Mouse (Mus musculus) liver, embryonic 11.5 days (tissue): ENCODE measurements around the gene Adgrl4. TPM values are rescaled to one million over a fixed set of nuclear protein-coding genes. Genes with fewer than 3 reads are reported as not detected.

Source experiments
- ATAC-seq: fragments of 200-750 bp; cut with Nextera tagmentation; replicated peaks from 2 replicates; pipeline ENCODE4 v1.8.0; 2017; ENCODE audit warnings: moderate number of reproducible peaks, mild to moderate bottlenecking, moderate TSS enrichment, moderate library complexity; ENCODE audit not compliant: low FRiP score
- DNase-seq: peaks from one replicate; pipeline ENCODE4 v3.0.0-alpha.2; 2017; ENCODE audit warnings: low spot score
- H3K27ac ChIP-seq: fragments of 300-500 bp; sonication (generic); 2 replicates; pipeline ENCODE4 v1.5.1; 2014; ENCODE audit warnings: mild to moderate bottlenecking, low read depth, low read length, control low read depth
- H3K27me3 ChIP-seq: fragments of 300-500 bp; sonication (generic); replicated peaks from 2 replicates; pipeline ENCODE4 v1.6.1; 2014; ENCODE audit warnings: low read length, mixed read lengths; ENCODE audit not compliant: control insufficient read depth, insufficient read depth
- H3K36me3 ChIP-seq: fragments of 300-500 bp; sonication (generic); 2 replicates; pipeline ENCODE4 v1.6.1; 2014; ENCODE audit warnings: mild to moderate bottlenecking, low read length, moderate library complexity, mixed read lengths; ENCODE audit not compliant: control insufficient read depth, insufficient read depth
- H3K4me1 ChIP-seq: fragments of 300-500 bp; sonication (generic); replicated peaks from 2 replicates; pipeline ENCODE4 v1.6.1; 2014; ENCODE audit warnings: low read length, mixed read lengths; ENCODE audit not compliant: control insufficient read depth, insufficient read depth
- H3K4me2 ChIP-seq: fragments of 300-500 bp; sonication (generic); 2 replicates; pipeline ENCODE4 v1.6.1; 2014; ENCODE audit warnings: mild to moderate bottlenecking, control low read depth, moderate library complexity
- H3K4me3 ChIP-seq: fragments of 300-500 bp; sonication (generic); 2 replicates; pipeline ENCODE4 v1.5.1; 2014; ENCODE audit warnings: low read depth, low read length, control low read depth
- H3K9ac ChIP-seq: fragments of 300-500 bp; sonication (generic); 2 replicates; pipeline ENCODE4 v1.6.1; 2014; ENCODE audit warnings: low read depth, low read length, control low read depth
- H3K9me3 ChIP-seq: fragments of 300-500 bp; sonication (generic); 2 replicates; pipeline ENCODE4 v1.6.1; 2016; ENCODE audit warnings: low read length, inconsistent platforms, mixed read lengths; ENCODE audit not compliant: control insufficient read depth
- WGBS: fragments of 180-500 bp; shearing (Covaris S2); extraction: QIAGEN DNeasy Blood & Tissue Kit; methylation state at CpG from one replicate; pipeline ENCODE4 v1.1.7; 2014; 5-methylcytosine and 5-hydroxymethylcytosine counted together
- polyA plus RNA-seq: library from polyadenylated mRNA; unstranded; fragments of >200 nt; fragmentation: Nextera tagmentation; extraction: Ambion mirVana; gene quantifications from 2 replicates; pipeline ENCODE4 v1.2.1, GENCODE M21; 2014

Gene Adgrl4
- polyA plus RNA-seq, 1 experiment from 2014 or later, result 16.7 TPM

- Histone ChIP-seq H3K27me3 (no peaks in the 10 kb centered on the region), H3K4me2 (no peak overlapping the region), H3K36me3 (no peaks in the 10 kb centered on the region), H3K9ac (no peak overlapping the region), H3K9me3 (no peaks in the 10 kb centered on the region), H3K27ac (no peak overlapping the region), H3K4me3 (no peak overlapping the region), H3K4me1 (no peaks in the 10 kb centered on the region)
- 57% methylated on average over 9 of the region's 9 CpGs for WGBS
- ATAC-seq (peak; percentile 47; the same call in 1 of the 2 replicates), DNase-seq (no peak)
Observed at GRCm38 (mm10) chr3:151424326-151425207, 13.1 kb upstream of the Adgrl4 start.

GRCm38 (mm10) chr3:151430106-151430505, 7.6 kb upstream of the Adgrl4 start:
- H3K4me2 ChIP-seq, result no peak overlapping the region
- WGBS, result 85% methylated on average over 3 of the region's 3 CpGs
- H3K4me3 ChIP-seq, result no peak overlapping the region
- no peaks in the 10 kb centered on the region for H3K27me3 ChIP-seq
- no peak overlapping the region for H3K27ac ChIP-seq
- H3K4me1 ChIP-seq, result no peaks in the 10 kb centered on the region
- DNase-seq (no peak), ATAC-seq (no peak)
- no peaks in the 10 kb centered on the region for H3K9me3 ChIP-seq
- no peaks in the 10 kb centered on the region for H3K36me3 ChIP-seq
- H3K9ac ChIP-seq, result no peak overlapping the region

GRCm38 (mm10) chr3:151431507-151431906, 6.2 kb upstream of the Adgrl4 start:
- 67% methylated on average over 2 of the region's 2 CpGs for WGBS

GRCm38 (mm10) chr3:151438364-151438763, 677 bp downstream of the Adgrl4 start:
- Histone ChIP-seq H3K27ac (no peak overlapping the region), H3K27me3 (no peaks in the 10 kb centered on the region), H3K4me2 (peak overlapping the region; percentile 56; the same call in 1 of the 2 replicates), H3K4me3 (peak overlapping the region; percentile 34; the same call in 1 of the 2 replicates), H3K9ac (no peak overlapping the region), H3K36me3 (no peaks in the 10 kb centered on the region), H3K4me1 (no peaks in the 10 kb centered on the region), H3K9me3 (no peaks in the 10 kb centered on the region)
- DNase-seq, result no peak
- WGBS, result 58% methylated on average over 5 of the region's 5 CpGs
- ATAC-seq, result no peak

More at GRCm38 (mm10) chr3:151431507-151431906, 6.2 kb upstream of the Adgrl4 start:
- DNase-seq, result no peak
- Histone ChIP-seq H3K4me2 (no peak overlapping the region), H3K9me3 (no peaks in the 10 kb centered on the region), H3K27me3 (no peaks in the 10 kb centered on the region), H3K36me3 (no peaks in the 10 kb centered on the region), H3K4me3 (no peak overlapping the region), H3K9ac (no peak overlapping the region), H3K4me1 (no peaks in the 10 kb centered on the region), H3K27ac (no peak overlapping the region)
- ATAC-seq, result no peak

- WGBS, result 66% methylated on average over 2 of the region's 2 CpGs
Observed at GRCm38 (mm10) chr3:151439976-151440375, 2.3 kb downstream of the Adgrl4 start.

DNA sequence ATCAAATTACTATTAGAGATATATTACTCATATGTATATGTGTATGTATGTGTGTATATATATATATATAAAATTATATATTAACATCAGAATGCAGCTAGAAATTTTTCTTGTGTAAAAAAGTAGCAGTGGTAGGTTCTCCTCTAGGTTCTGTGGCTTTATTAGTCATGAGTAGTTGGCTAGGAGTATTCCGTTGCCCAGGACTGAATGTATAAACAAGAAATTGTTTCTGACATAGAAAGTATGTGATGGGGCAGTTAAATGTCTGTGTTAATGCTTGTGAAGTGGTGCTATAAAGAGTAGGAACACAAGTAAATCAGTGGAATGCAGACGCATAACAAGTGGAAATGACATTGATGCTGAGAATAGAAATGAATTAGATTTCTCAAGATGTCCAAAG, 4.3 kb downstream of the Adgrl4 start:
- no peak overlapping the region for H3K4me3 ChIP-seq
- H3K27me3 ChIP-seq, result no peaks in the 10 kb centered on the region
- no peak overlapping the region for H3K4me2 ChIP-seq
- no peak overlapping the region for H3K27ac ChIP-seq
- ATAC-seq, result no peak
- H3K9ac ChIP-seq, result no peak overlapping the region
- H3K4me1 ChIP-seq, result no peaks in the 10 kb centered on the region
- no peaks in the 10 kb centered on the region for H3K9me3 ChIP-seq
- DNase-seq, result no peak
- H3K36me3 ChIP-seq, result no peaks in the 10 kb centered on the region
- 84% methylated on average over 2 of the region's 2 CpGs for WGBS

More at GRCm38 (mm10) chr3:151439976-151440375, 2.3 kb downstream of the Adgrl4 start:
- H3K9me3 ChIP-seq, result no peaks in the 10 kb centered on the region
- H3K4me1 ChIP-seq, result no peaks in the 10 kb centered on the region
- DNase-seq (no peak), ATAC-seq (no peak)
- H3K27ac ChIP-seq, result no peak overlapping the region
- no peaks in the 10 kb centered on the region for H3K36me3 ChIP-seq
- 0 out of 2 replicates have a peak overlapping the region, but pooled peaks have one; percentile 16 for H3K4me2 ChIP-seq
- no peak overlapping the region for H3K4me3 ChIP-seq
- no peak overlapping the region for H3K9ac ChIP-seq
- no peaks in the 10 kb centered on the region for H3K27me3 ChIP-seq

- ATAC-seq (no peak), DNase-seq (no peak)
- Histone ChIP-seq H3K9me3 (no peaks in the 10 kb centered on the region), H3K4me1 (no peaks in the 10 kb centered on the region), H3K9ac (no peak overlapping the region), H3K36me3 (no peaks in the 10 kb centered on the region), H3K27ac (no peak overlapping the region), H3K27me3 (no peaks in the 10 kb centered on the region), H3K4me3 (no peak overlapping the region), H3K4me2 (no peak overlapping the region)
- 77% methylated on average over 5 of the region's 5 CpGs for WGBS
Observed at GRCm38 (mm10) chr3:151443486-151443885, 5.8 kb downstream of the Adgrl4 start.

GRCm38 (mm10) chr3:151444284-151444683, 6.6 kb downstream of the Adgrl4 start:
- Histone ChIP-seq H3K27me3 (no peaks in the 10 kb centered on the region), H3K36me3 (no peaks in the 10 kb centered on the region), H3K9me3 (no peaks in the 10 kb centered on the region), H3K9ac (no peak overlapping the region), H3K4me2 (no peak overlapping the region), H3K27ac (no peak overlapping the region), H3K4me1 (no peaks in the 10 kb centered on the region), H3K4me3 (no peak overlapping the region)
- ATAC-seq, result no peak
- 75% methylated on average over 4 of the region's 4 CpGs for WGBS
- DNase-seq, result no peak

DNA sequence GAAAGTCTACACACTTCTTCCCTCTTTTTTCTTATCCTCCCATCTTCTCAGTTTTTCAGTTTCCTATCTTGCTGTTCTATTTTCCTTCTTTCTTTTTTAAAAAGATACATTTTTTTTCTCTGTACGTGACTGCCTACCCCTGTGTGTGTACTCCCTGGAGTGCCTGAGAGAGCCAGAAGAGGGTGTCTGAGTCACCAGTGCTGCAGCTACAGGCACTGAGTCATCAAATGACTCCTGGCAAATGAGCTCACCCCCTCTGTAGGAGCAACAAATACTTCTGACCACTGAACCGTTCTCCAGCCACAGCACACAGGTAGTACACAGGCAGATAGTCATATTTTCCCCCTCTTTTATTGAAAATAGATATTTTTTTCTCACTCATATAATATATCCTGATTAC, 8.2 kb downstream of the Adgrl4 start:
- Histone ChIP-seq H3K36me3 (no peaks in the 10 kb centered on the region), H3K4me3 (no peak overlapping the region), H3K4me1 (no peaks in the 10 kb centered on the region), H3K9ac (no peak overlapping the region), H3K4me2 (no peak overlapping the region), H3K27me3 (no peaks in the 10 kb centered on the region), H3K27ac (no peak overlapping the region), H3K9me3 (no peaks in the 10 kb centered on the region)
- DNase-seq (no peak), ATAC-seq (no peak; the same call in 1 of the 2 replicates)
- WGBS, result 59% methylated on average over 2 of the region's 2 CpGs
